Mouse (Mus musculus) liver, postnatal 0 days (tissue): ENCODE measurements around the gene Cacna1a.

Experiments
- CTCF ChIP-seq: sonication (generic); IDR thresholded peaks from 2 replicates; pipeline ENCODE4 v1.5.1; 2016; ENCODE audit warnings: antibody characterized with exemption, low read depth
- EP300 ChIP-seq: IDR thresholded peaks from 2 replicates; pipeline ENCODE4 v1.6.1; 2016; ENCODE audit warnings: antibody characterized with exemption, low read depth, mild to moderate bottlenecking

DNA sequence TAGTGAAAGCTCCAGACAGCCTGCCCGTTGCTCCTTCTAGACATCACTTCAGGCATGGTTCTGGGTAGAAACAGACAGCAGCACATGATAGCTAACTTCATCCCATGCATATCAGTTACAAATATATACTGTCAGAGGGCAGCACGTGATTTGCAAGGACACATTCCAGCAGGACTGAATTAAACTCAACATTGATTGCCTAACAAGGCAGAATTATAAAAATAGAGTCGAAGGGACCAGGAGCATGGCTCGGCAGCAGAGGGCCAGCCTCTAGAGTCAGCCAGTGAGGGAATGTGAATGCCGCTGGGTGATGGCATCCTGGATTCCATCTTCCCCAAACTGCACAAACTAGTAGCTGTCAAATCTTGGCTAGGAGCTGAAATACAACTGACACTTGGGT is 119.0 kb downstream of the Cacna1a start:
- no peak for TF ChIP-seq CTCF
- TF ChIP-seq EP300 = no peak
